Mouse (Mus musculus): ENCODE measurements around the gene 4930469K13Rik.
"Not testable (repeated sequence)": the region's sequence is repeated elsewhere in the genome, so short reads cannot be mapped to it uniquely, and the experiment has no call there.

The 4930469K13Rik gene

DNA sequence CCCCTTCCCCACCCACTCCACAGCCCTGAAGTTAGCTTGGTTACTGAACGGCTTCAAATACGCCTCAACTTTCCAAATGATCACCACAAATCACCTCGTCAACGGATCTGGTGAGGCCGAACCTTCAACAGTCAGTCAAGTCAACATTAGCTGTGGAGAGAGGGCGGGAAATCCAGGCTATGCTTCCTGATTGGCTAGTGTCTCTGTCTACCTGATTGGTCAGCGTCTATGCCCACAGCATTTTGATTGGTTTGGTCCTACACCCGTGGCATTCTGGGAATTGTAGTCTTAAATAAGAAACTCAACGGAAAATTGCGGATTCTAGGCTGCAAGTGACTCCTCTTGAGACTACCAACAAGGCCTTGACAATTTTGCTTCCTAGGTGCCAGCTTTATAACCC lies at the start of gene 4930469K13Rik:
TSS of gene 4930469K13Rik (minus strand) at position 133 of the 400 bp plus-strand sequence.
- DNase-seq (ENCODE audit: low read depth, low spot score) = no peak

DNA sequence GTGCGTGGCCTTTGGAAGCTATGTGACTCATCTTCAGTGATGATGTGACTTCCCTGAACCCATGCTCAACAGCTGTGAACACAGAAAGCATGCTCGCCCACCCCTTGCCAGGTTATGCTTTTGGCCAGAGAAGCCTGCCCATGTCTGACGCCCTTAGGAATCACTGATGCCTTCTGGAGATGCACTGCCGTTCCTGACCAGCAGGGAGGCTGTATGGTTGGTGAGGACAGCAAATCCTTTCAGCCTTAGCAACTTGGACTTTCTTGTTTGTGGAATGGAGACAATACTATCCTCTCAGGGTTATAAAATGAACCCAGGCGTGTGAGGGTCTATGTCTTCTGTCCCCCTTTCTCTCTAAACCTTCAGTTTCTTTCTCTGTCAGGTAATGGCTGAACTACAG lies 48.6 kb upstream of the 4930469K13Rik start:
- no peak for DNase-seq (ENCODE audit: low read depth, low spot score)

DNA sequence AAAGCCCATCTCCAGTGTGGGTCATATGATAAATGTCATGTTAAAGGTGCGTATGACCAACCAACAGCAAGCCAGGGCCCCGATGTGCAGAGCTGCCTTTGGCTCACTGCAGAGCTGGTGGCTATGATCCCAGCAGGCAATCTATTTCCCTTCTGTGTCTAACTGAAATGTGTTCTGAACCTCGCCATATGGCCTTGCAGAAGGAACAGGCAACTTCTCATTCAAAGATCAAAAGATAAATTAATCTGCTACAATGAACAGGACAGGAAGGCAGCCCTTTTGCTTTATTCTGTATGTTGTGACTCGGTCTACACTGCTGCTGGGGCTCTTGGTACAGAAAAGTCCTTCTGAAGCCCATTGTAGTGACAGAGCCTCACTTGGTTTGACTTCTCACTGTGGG lies 46.1 kb upstream of the 4930469K13Rik start:
- no peak for DNase-seq (ENCODE audit: low read depth, low spot score)

DNA sequence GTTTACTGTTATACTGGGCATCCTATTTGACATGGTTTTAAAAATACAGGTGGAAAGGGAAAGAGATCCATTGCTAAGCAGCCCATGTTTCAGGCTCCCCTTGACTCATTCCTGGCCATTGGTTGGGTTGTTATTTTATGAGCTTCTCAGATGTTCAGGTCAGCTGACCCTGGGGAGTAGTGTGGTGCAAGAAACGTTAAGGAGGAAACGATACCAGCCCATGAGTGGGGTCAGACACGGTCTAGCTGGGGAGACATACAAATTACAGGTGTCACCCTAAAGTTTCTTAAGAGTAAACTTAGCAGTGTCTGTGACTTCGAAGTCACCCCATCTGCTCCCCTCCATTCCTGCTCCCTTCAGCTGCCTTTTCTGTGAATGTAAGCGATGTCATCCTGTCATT lies 45.6 kb upstream of the 4930469K13Rik start:
- no peak for DNase-seq (ENCODE audit: low read depth, low spot score)

DNA sequence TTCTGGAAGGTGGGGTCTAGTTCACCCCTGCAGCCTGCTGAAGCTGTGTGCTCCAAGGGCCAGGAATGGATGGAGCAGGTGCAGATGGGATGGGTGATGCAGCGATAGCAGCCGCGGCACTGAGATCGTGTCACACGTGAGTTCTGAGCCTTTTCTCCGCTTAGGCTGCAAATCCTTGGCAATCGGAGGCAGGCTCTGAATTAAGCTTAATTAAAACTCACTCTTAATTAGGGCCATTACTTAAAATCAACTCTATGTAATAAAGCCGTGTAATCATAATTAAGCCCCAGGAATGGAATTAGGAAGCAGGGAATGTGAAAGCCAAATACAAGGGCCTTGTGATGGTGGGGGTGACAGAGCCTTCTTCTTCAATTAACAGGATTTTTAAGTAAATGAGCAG lies 40.9 kb upstream of the 4930469K13Rik start:
- no peak for DNase-seq (ENCODE audit: low read depth, low spot score)

DNA sequence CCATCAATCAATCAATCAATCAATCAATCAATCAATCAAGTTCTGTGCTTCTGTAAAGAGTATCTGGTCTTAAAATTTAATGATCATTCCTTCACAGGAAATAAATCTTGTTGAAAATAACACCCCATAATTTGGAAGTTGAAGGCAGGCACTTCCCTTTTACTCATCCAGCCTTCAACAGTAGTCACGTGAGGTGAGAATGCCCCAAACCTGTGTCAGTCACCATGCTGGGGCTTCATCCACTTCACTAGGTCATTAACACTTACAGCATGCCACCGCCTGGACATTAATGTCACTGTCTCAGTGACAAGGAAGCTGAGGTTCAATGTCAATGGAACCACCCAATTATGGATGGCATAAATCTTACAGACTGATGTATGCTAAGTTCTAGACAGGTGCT lies 30.1 kb upstream of the 4930469K13Rik start:
- DNase-seq (ENCODE audit: low read depth, low spot score) = no peak

DNA sequence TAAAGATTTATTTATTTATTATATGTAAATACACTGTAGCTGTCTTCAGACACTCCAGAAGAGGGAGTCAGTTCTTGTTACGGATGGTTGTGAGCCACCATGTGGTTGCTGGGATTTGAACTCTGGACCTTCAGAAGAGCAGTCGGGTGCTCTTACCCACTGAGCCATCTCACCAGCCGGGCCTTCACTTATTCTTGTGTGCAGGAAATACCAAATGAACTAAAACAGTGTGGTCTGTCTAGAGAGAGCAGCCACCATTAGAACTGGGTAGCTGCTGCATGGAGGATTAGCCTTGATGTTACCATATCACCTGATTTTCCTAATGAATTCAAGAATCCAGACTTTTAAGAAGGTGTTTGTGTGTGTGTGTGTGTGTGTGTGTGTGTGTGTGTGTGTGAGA lies 27.4 kb upstream of the 4930469K13Rik start:
- DNase-seq (ENCODE audit: low read depth, low spot score) = not testable (repeated sequence)

DNA sequence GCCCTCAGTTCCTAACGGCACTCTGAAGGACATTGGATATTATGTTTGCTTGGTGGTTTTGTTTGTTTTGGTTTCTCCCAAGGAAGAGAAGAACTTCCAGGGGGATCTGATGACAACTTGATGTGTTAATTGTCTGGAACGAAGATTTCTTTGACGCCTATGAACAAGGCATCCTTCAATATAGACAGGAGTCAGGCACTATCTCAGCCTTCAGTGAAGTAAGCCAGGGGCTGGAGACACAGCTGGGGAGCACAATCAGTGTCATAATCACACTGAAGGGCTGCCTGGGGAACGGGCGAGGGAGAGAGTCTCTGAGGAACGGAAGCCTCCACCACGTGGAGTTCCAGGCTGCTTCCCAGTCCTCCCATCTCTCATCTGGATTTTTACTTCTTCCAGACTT lies 26.5 kb upstream of the 4930469K13Rik start:
- DNase-seq (ENCODE audit: low read depth, low spot score) = no peak

DNA sequence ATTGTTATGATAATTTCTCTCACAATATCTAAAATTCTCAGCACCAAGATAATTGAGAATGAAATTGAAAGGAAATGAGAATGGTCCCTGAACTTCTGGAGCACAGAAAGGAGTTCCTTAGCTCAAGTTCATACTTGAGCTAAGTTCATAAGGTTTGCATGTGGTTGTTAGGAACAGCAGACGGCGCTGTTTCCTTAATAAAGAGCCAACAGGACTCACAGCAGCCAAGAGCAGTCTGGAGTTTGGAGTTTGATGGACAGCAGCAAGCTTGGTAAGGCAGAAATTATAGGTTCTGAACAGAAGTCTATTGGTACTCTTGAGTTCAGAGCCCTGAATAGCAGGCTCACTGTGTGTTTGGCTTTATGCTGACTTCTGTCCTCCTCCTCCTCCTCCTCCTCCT lies 24.8 kb upstream of the 4930469K13Rik start:
- DNase-seq (ENCODE audit: low read depth, low spot score) = no peak

DNA sequence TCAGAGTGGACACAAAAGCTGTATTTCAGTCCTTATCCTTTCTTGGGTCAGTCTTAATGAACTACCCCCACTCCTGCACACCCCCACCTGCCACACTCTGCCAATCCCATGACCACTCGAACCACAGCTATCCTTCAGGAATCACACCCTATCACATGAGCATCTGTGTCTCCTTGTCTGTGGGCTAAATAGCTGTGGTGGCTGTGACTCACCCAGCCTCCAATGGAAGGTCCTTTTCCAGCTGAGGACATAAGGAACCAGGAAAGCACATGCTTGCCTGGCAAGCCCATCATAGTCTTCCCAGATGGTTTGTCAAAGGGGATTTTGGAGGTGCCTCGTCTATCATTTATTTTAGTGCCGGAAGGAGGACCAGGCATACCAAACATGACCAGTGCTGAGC lies 20.0 kb upstream of the 4930469K13Rik start:
- DNase-seq (ENCODE audit: low read depth, low spot score) = no peak

DNA sequence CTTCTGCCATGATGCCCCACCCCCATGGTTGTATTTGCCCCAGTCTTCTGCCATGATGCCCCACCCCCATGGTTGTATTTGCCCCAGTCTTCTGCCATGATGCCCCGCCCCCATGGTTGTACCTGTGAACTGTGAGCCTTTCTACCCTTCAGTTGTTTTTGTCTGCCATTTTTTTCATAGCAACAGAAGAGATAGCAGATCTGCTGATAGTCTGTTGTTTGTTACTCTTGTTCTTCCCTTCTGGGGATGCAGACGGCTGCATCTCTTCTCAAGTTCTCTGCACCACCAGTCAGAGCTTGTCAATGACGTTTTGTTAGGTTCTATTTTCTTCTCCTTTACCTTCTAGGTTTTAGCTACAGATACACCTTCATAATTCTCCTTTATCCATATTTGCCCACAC lies 19.2 kb upstream of the 4930469K13Rik start:
- no peak for DNase-seq (ENCODE audit: low read depth, low spot score)

DNA sequence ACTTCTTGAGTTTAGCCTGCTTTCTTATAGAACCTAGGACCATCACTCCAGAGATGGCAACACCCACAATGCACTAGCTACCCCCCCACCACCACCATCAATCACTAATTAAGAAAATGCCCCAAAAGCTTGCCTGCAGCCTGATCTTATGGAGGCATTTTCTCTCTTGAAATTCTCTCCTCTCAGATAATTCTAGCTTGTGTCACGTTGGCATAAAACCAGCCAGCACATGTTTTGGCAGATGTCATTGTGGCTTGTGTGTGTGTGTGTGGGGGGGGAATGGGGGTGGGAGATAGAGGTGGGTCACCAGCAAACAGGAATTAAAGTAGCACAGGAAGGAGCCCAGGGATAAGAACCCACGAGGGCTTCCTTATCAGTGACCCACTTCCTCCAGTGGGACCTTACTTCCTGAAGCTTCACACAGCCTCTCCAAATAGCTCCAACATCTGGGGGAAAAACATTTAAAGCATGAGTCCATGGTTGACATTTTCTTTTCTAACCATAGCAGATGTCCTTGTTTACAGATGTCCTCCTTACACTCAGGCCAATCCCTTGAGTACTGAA lies 18.3 kb upstream of the 4930469K13Rik start:
- no peak for DNase-seq (ENCODE audit: low read depth, low spot score)

DNA sequence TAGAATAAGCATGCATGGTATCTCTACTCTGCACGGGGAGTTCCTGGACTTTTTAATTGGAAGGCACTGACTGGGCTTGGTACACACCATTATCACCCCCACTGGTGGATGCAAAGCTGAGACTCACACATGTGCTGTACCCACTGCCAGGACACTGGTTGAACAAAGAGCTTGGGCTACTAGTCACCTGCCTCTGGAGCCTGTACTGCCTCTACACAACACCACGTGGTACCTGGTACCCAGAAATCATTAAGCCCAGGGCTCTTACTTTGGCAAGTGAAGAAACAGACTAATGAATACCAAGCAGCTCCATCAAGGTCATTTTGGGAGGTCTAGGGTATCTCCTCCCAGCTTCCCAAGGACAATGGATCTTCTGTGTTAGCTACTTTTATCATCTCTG lies 15.4 kb upstream of the 4930469K13Rik start:
- DNase-seq (ENCODE audit: low read depth, low spot score) = no peak

DNA sequence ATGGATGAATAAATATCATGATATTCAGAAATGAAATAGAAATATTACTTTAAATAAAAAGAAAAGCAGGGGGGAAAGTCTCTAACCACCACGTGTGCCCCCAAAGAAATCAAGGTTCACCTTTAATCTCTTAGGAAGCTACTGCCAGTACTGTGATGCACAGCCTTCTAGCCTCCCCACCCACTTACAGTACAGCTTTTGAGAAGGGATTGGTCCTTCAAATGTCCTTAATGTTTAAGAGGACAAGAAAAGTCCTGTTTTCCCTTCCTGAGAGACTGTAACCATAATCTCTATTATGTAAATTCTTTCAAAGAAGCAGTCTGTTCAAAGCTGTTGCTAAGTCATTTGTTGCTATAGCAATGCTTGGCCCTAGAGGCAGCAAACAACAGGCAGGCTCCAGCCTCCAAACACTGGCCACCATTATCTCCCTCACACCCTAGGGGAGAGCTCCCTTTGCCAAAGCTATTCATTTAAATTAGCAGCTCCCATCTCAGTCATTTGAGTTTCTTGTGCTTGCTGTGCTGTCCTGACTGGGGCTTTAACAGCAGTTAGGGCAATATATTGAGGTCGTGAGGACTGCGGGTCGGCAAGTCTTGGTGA lies 14.5 kb upstream of the 4930469K13Rik start:
- no peak for DNase-seq (ENCODE audit: low read depth, low spot score)

DNA sequence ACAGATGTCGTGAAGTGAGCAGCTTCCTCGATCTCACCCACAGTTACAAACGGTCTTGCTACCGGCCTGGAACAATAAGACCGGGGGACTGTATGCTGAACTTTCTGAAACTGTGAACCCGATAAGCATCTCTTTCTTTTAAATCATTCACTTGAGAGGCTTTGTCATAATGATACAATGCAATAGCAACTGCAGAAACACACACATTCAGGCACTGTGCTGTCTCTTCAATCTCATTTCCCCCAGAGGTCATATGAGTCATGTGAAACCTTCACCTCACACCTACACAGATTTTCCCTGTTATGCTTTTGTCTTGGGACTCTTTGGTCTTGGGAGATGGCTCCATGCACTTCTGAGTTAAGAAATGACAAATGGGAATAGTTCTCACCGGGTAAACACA lies 13.6 kb upstream of the 4930469K13Rik start:
- no peak for DNase-seq (ENCODE audit: low read depth, low spot score)

DNA sequence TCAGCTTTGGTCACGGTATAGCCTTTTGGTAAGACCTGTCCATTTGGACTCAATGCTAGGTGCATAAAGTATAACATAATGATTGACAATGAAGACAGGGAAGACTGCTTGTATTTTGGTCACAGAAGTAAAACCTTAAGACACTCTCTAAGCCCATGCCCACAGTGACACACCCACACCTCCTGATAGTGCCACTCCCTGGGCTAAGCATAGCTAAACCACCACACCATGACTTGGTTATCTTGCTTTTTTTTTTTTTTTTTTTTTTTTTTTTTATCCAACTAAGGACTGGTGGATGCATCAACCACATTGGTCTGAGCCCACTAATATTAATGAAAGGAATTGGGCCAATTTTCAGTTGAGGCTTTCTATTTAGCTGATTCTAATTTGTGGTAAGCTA lies 10.9 kb upstream of the 4930469K13Rik start:
- no peak for DNase-seq (ENCODE audit: low read depth, low spot score)

DNA sequence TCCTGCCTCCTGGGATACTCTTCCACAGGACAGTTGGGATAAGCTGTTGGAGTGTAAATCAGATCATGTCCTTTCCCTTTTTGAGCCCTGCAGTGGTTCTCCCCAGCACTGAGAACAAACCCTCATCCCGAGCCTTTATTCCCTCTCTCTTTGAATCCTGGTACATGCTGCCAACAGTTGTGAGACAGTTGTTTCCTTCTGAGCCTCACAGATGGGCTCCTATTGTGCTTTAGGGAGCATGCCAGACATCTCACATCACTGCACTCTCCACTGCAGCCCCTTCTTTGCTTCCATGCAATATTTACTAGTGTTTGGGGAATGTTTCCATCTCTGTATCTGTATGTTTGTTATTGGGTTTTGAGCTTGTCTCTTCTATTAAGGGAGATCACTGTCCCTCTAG lies 6.6 kb upstream of the 4930469K13Rik start:
- no peak for DNase-seq (ENCODE audit: low read depth, low spot score)

DNA sequence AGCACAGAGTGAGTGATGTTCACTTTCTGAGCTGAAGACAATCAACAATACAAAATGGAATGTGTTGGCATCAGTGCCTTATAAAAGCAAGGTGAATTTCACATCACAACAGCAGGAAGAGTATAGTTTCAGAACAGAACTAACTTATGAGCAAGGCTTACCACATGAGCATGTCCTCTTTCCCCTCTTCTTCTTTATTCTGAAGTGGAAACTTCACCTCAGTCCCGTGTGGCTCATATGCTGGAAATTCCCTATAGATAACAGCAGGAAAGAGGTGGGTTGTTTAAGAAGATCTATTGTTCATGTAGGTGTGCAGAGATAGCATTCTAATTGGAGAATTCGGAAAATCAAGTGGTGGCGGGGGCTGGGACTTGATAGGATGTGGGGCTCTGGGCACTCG lies 3.5 kb upstream of the 4930469K13Rik start:
- DNase-seq (ENCODE audit: low read depth, low spot score) = no peak

DNA sequence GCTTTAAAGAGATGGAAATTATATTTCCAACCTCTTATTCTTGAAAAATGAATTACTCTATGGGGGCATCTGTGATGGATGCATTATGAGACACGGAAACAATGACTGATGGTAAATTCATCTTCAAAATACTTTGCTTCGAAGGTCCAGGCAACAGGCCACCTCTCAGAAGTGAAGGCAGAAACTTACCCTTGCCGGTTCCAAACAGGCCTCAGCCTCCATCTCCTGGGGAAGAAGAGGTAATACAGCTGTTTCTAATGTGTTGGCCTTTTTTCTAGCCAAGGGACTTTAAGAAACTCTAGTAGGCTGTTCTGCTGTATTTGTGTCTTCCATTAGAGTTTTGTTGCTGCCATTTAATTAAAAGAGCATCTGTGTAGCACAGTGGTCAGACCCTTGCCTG lies 11.3 kb downstream of the 4930469K13Rik start:
- no peak for DNase-seq (ENCODE audit: low read depth, low spot score)

DNA sequence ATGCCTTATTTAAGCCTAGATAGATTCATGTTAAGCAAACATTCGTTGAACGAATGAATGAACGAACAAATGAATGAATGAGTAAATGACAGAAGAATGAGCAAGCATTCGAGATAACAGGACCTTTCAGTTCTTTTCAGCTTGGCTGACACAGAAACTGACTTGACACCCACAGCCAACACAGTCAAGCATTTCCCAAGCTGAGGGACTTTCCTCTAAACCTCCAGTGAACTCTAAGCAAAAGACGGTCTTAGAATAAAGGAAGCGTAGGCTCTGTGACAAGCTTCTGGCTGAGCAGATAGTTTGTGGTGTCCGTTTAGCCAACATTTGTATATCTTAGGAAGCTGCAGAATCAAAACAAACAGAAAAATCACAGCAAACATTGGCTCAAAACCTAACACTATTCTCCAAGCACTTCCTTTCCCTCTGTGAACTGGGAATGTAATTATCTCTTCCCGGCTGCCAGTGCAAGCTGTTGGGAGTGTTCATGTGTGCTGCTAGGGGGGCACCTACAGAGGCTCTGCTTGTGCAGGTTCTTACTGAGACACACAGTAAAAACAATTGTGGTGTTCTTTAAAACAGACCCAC lies 12.1 kb downstream of the 4930469K13Rik start:
- DNase-seq (ENCODE audit: low read depth, low spot score) = no peak

DNA sequence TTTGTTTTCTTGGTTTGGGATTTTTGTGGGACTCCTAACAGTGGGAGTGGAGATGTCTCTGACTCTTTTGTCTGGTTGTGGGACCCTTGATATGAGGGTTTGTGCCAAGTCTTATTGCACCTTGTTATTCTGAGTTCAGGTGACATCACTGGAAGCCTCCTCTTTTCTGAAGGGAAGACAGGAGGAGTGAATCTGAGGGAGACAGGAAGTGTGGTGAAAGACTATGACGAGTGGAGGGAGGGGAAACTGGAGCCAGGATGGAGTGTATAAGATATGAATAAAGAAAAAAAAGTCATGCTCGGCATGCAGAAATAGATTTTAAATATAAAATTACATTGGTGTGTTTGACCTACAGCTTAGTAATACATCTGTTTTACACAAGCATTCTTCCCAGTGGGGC lies 13.7 kb downstream of the 4930469K13Rik start:
- DNase-seq (ENCODE audit: low read depth, low spot score) = no peak

DNA sequence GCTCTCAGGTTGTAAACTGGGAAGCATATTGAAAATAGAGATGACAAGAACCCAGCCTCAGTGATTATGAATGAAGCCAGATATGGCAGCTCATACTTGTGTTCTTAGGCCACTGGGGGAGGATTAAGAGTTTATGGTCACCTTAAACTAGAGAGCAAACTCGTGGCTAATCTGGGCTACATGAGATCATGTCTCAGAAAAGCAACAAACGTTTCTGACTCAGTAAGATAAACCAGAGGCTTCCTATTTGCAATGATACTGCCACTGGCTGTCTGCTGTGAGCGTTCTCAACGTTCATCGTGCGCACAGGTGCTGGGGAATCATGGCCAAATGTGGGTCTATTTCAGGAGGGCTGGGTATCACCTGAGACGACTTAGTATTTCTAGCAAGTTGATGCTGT lies 14.6 kb downstream of the 4930469K13Rik start:
- no peak for DNase-seq (ENCODE audit: low read depth, low spot score)
